Mouse (Mus musculus) embryonic facial prominence, embryonic 14.5 days (tissue): ENCODE measurements around the gene Dhcr24. TPM values are rescaled to one million over a fixed set of nuclear protein-coding genes. Genes with fewer than 3 reads are reported as not detected.
A peak's percentile ranks its signal among the peaks of the same experiment; 100 is the strongest.

Experiments
- ATAC-seq: fragments of 200-750 bp; cut with Nextera tagmentation; 2 replicates; pipeline ENCODE4 v1.8.0; 2017; ENCODE audit warnings: low read depth, moderate number of reproducible peaks, moderate TSS enrichment
- DNase-seq: peaks from one replicate; pipeline ENCODE4 v3.0.0-alpha.2; 2015; ENCODE audit warnings: low spot score
- H3K27ac ChIP-seq: fragments of 300-500 bp; sonication (generic); replicated peaks from 2 replicates; pipeline ENCODE4 v1.5.1; 2014; ENCODE audit warnings: low read depth, mild to moderate bottlenecking, low read length, moderate library complexity
- H3K27me3 ChIP-seq: fragments of 300-500 bp; sonication (generic); replicated peaks from 2 replicates; pipeline ENCODE4 v1.6.1; 2014; ENCODE audit warnings: low read length; ENCODE audit not compliant: control insufficient read depth, insufficient read depth
- H3K36me3 ChIP-seq: fragments of 300-500 bp; sonication (generic); 2 replicates; pipeline ENCODE4 v1.6.1; 2014; ENCODE audit warnings: low read length, mixed read lengths; ENCODE audit not compliant: control insufficient read depth, insufficient read depth
- H3K4me1 ChIP-seq: fragments of 300-500 bp; sonication (generic); 2 replicates; pipeline ENCODE4 v1.6.1; 2014; ENCODE audit warnings: antibody characterized with exemption, low read length; ENCODE audit not compliant: control insufficient read depth, insufficient read depth
- H3K4me2 ChIP-seq: fragments of 300-500 bp; sonication (generic); 2 replicates; pipeline ENCODE4 v1.6.1; 2014; ENCODE audit warnings: low read depth, mild to moderate bottlenecking, low read length, moderate library complexity, mixed read lengths
- H3K4me3 ChIP-seq: fragments of 300-500 bp; sonication (generic); 2 replicates; pipeline ENCODE4 v1.5.1; 2014; ENCODE audit warnings: low read depth, mild to moderate bottlenecking, low read length
- H3K9ac ChIP-seq: fragments of 300-500 bp; sonication (generic); 2 replicates; pipeline ENCODE4 v1.6.1; 2014; ENCODE audit warnings: low read depth, mild to moderate bottlenecking, low read length, moderate library complexity, mixed read lengths
- H3K9me3 ChIP-seq: fragments of 300-500 bp; sonication (generic); 2 replicates; pipeline ENCODE4 v1.6.1; 2016; ENCODE audit warnings: low read length; ENCODE audit not compliant: control insufficient read depth
- WGBS: fragments of 180-500 bp; shearing (Covaris S2); extraction: QIAGEN DNeasy Blood & Tissue Kit; methylation state at CpG from one replicate; pipeline ENCODE4 v1.1.7; 2014; 5-methylcytosine and 5-hydroxymethylcytosine counted together
- polyA plus RNA-seq: library from polyadenylated mRNA; unstranded; fragments of >200 nt; fragmentation: Nextera tagmentation; extraction: Ambion mirVana; gene quantifications from 2 replicates; pipeline ENCODE4 v1.2.1, GENCODE M21; 2014

Gene Dhcr24
- polyA plus RNA-seq, 1 experiment from 2014 or later: 14.8 TPM

DNA sequence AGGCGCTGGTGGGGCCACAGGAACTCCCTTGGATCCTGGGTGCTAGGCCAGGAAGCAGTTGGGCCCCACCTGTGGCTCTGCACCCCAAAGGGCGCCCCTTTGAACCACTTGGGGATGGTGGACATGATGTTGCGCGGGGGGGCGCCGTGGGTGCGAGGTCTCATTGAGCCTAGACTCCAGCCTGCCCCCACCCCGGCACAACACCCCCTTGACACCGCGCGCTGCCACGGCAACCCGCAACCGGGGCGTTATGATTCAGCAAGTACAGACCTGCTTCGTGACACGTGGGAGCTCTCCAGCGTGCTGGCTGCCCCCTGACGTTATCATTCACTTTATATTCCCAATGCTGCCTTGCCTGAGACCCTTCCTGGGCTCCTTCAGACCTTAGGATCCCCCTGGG lies 56.2 kb downstream of the Dhcr24 start, which contains the start of gene Lexm:
Lexm (minus strand) TSS at position 186 of the 400 bp plus-strand sequence.
- H3K9me3 ChIP-seq: no peaks in the 10 kb centered on the region
- ATAC-seq (peak; percentile 34; the same call in 1 of the 2 replicates), DNase-seq (peak; percentile 39)
- H3K4me3 ChIP-seq: peak within 1 kb of the TSS; percentile 15
- H3K27ac ChIP-seq: no peak within 1 kb of the TSS
- H3K4me2 ChIP-seq: peak within 1 kb of the TSS; percentile 43
- WGBS: 4% methylated on average over 17 of the region's 19 CpGs
- peaks cover 7% of the 10 kb centered on the region for H3K27me3 ChIP-seq
- H3K36me3 ChIP-seq: no peaks in the 10 kb centered on the region
- H3K9ac ChIP-seq: no peak within 1 kb of the TSS
- no peaks in the 10 kb centered on the region; the same call in 1 of the 2 replicates for H3K4me1 ChIP-seq

DNA sequence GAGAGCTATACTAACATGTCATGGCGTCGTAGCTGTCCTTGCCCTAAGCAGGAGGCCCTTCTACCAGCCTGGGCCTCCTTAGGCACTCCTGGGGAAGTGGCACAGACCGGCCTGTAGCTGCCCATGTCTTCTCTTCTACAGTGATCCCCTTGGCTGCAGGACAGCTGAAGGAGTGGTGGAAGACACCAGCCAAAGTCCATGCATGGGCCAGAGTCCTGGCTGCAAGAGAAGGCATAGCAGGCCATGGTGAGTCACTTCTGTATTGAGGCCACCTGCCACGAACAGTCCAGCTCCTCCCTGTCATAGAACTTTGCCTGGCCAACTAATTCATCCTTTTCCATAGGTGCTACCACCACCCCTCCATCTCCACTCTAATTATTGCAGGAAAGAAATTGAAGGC lies 58.1 kb downstream of the Dhcr24 start:
- WGBS: 87% methylated on average over 4 of the region's 4 CpGs
- Histone ChIP-seq H3K4me3 (no peak overlapping the region), H3K4me1 (no peaks in the 10 kb centered on the region; the same call in 1 of the 2 replicates), H3K36me3 (no peaks in the 10 kb centered on the region), H3K27ac (no peak overlapping the region), H3K9ac (no peak overlapping the region), H3K9me3 (no peaks in the 10 kb centered on the region), H3K27me3 (peaks cover 26% of the 10 kb centered on the region), H3K4me2 (no peak overlapping the region)
- ATAC-seq: no peak
- no peak for DNase-seq

DNA sequence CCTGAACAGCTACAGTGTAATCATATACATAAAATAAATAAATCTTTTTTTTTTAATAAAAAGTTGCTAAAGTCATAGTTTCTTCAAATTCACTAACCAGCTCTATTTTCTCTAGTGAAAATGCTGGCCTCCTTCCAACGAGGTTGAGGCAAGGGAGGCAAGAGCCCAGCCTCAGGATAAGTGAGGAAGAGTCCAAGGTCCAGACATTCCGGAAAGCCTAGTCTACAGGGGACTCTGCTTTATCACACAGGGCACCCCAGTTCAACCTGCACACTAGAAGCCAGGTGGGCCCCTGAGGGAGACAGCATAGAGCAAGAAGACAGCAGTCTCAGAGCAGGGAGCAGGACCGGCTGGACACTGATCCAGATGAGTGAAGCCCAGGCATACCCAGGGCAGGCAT lies 60.6 kb downstream of the Dhcr24 start:
- H3K4me3 ChIP-seq: no peak overlapping the region
- no peak overlapping the region for H3K9ac ChIP-seq
- ATAC-seq: no peak
- peaks cover 38% of the 10 kb centered on the region for H3K27me3 ChIP-seq
- H3K27ac ChIP-seq: no peak overlapping the region
- no peak overlapping the region for H3K4me2 ChIP-seq
- DNase-seq: no peak
- no peaks in the 10 kb centered on the region; the same call in 1 of the 2 replicates for H3K4me1 ChIP-seq
- no peaks in the 10 kb centered on the region for H3K9me3 ChIP-seq
- WGBS: 61% methylated on average over 3 of the region's 3 CpGs
- no peaks in the 10 kb centered on the region for H3K36me3 ChIP-seq

DNA sequence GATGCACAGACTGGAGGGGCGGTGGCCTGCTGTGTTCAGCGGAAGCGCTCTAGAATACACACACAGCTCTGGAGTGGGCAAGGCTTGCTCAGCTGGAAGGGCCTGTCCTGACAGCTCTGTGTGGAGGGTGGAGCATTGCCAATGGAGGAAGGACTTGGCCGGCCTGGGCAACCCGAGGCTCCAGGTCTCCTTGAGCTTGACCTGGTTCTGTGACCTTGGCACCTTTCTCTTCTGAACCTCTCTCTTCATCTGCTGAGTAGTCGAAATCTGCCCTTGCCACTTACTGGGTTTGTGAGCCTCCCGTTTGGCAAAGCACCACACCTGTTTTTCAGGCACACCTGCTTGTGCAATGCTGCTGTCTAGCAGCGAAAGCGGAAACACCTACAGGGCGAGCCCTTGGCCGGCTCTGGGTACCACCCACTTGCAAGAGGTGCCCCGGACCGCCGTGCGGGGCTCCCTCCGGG lies 61.2 kb downstream of the Dhcr24 start, which contains the start of gene Ttc22:
Ttc22 (plus strand) TSS at position 403 of the 464 bp plus-strand sequence.
- Histone ChIP-seq H3K36me3 (no peaks in the 10 kb centered on the region), H3K9ac (peak within 1 kb of the TSS; percentile 19; the same call in 1 of the 2 replicates), H3K9me3 (no peaks in the 10 kb centered on the region), H3K27me3 (peaks cover 38% of the 10 kb centered on the region), H3K4me2 (peak within 1 kb of the TSS; percentile 20; the same call in 1 of the 2 replicates), H3K4me1 (no peaks in the 10 kb centered on the region; the same call in 1 of the 2 replicates), H3K27ac (no peak within 1 kb of the TSS), H3K4me3 (peak within 1 kb of the TSS; percentile 14; the same call in 1 of the 2 replicates)
- ATAC-seq (peak; percentile 58; the same call in 1 of the 2 replicates), DNase-seq (no peak)
- WGBS: 15% methylated on average over 16 of the region's 16 CpGs

DNA sequence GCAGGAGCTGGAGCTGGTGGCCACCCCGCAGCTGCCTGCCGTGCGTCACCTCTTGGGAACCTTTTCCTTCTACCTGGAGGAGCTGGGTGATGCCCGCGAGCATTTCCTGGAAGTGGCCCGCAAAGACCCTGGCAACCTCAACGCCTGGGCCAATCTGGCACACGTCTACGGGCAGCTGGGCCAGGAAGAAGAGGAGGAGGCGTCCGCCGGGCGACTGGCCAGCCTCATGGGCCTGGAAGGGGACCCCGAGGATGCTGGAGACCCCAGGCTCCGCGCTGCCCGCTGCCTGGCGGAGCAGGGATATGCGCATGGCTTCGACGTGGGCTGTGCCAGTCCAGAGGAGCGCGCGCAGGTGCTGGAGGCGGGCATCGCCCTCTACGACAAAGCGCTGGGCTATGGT lies 61.9 kb downstream of the Dhcr24 start:
- peak overlapping the region; percentile 14; the same call in 1 of the 2 replicates for H3K4me3 ChIP-seq
- H3K9me3 ChIP-seq: no peaks in the 10 kb centered on the region
- DNase-seq (no peak), ATAC-seq (no peak)
- H3K27me3 ChIP-seq: peaks cover 38% of the 10 kb centered on the region
- no peak overlapping the region for H3K27ac ChIP-seq
- WGBS: 38% methylated on average over 10 of the region's 28 CpGs
- no peaks in the 10 kb centered on the region for H3K36me3 ChIP-seq
- peak overlapping the region; percentile 20; the same call in 1 of the 2 replicates for H3K4me2 ChIP-seq
- H3K9ac ChIP-seq: peak overlapping the region; percentile 19; the same call in 1 of the 2 replicates
- no peaks in the 10 kb centered on the region for H3K4me1 ChIP-seq

DNA sequence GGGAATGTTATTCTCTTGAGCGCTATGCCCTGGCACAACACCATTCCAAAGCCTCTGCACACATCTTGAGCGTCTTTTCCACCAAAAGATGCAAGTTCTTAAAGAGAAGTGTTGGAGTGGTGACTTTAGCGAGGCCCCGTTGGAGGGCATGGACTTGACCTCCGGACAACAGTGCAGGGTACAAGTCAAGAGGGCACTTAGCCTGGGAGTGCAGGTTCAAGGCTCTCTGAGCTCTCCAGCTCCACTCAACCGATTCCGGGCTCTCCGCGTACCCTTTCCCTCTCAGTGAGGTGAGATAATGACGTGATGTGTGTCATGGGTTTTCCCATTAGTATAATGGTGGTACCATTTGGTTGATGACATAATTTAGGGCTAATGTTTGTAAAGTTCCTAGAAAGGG lies 63.4 kb downstream of the Dhcr24 start:
- no peaks in the 10 kb centered on the region for H3K4me1 ChIP-seq
- H3K36me3 ChIP-seq: no peaks in the 10 kb centered on the region
- 88% methylated on average over 10 of the region's 10 CpGs for WGBS
- H3K27ac ChIP-seq: no peak overlapping the region
- peaks cover 38% of the 10 kb centered on the region for H3K27me3 ChIP-seq
- no peaks in the 10 kb centered on the region for H3K9me3 ChIP-seq
- no peak overlapping the region for H3K4me2 ChIP-seq
- no peak overlapping the region for H3K4me3 ChIP-seq
- H3K9ac ChIP-seq: no peak overlapping the region
- ATAC-seq: no peak
- no peak for DNase-seq

DNA sequence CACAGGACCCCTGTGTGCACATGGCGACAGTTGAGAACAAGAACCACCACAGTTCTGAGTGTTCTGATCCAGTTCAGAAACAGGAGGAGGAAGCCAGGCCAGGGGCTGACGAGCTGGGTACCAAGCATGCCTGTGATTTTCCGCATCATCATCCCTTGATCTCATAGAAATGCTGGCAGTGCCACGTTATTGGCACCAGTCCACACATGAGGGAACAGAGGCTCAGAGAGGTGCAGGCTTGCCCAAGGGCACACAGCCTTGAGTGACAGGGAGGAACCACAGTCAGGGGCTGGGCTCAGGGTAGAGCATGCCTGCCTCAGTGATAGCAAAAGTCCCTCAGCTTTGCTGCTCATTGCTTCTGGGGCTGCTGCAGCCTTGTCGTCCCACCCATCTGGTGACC lies 67.0 kb downstream of the Dhcr24 start:
- no peak overlapping the region for H3K4me3 ChIP-seq
- ATAC-seq (no peak), DNase-seq (no peak)
- H3K4me2 ChIP-seq: no peak overlapping the region
- no peak overlapping the region for H3K27ac ChIP-seq
- no peak overlapping the region for H3K9ac ChIP-seq
- no peaks in the 10 kb centered on the region for H3K36me3 ChIP-seq
- peaks cover 10% of the 10 kb centered on the region; the same call in 1 of the 2 replicates for H3K4me1 ChIP-seq
- H3K27me3 ChIP-seq: peaks cover 23% of the 10 kb centered on the region
- H3K9me3 ChIP-seq: no peaks in the 10 kb centered on the region
- 64% methylated on average over 5 of the region's 5 CpGs for WGBS

DNA sequence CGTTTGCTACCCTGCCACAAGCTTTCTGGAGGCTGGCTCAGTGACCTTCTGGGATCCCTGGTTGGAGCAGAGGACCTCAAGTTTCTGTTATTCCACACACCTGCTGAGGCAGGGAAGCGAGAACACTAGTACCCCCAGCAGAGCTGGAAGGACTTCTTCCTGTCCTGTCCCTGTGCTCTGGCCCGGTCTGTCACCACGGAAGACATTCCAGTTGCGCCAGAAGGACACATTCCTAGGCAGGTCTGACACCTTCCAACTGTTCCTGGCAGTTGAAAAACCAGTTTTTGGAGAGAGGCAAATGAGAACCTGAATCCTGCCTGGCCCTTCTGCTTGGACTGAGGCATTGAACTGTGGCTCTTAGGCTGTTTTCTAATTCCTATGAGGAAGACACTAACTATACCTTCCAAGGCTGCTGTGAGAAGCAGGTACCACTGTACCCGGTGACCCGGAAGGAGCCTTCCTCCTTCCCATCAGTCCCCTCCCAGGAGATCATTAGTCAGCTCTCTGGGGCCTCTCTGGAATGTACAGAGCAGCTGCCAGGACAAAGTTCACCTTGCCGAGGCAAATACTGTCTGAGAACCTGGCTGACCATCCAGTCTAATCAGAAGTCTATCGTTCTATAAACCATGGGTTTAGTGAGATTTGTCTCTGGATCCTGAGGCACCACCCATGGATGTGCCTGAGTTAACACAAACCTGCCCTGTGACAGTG lies 68.0 kb downstream of the Dhcr24 start:
- no peak overlapping the region for H3K4me3 ChIP-seq
- H3K9me3 ChIP-seq: no peaks in the 10 kb centered on the region
- H3K27me3 ChIP-seq: peaks cover 14% of the 10 kb centered on the region
- no peak overlapping the region for H3K27ac ChIP-seq
- ATAC-seq: no peak
- peaks cover 18% of the 10 kb centered on the region for H3K4me1 ChIP-seq
- DNase-seq: peak; percentile 27
- no peak overlapping the region for H3K4me2 ChIP-seq
- 35% methylated on average over 9 of the region's 9 CpGs for WGBS
- H3K36me3 ChIP-seq: no peaks in the 10 kb centered on the region
- H3K9ac ChIP-seq: no peak overlapping the region
